Mouse (Mus musculus) lung, embryonic 15.5 days (tissue): Measurements from ENCODE around the gene Sarm1. TPM values are rescaled to one million over a fixed set of nuclear protein-coding genes. Genes with fewer than 3 reads are reported as not detected.

Source experiments
- ATAC-seq: fragments of 200-750 bp; cut with Nextera tagmentation; 2 replicates; pipeline ENCODE4 v1.8.0; 2017; ENCODE audit warnings: moderate number of reproducible peaks, borderline replicate concordance; ENCODE audit not compliant: low FRiP score, low TSS enrichment; ENCODE audit errors: extremely low read depth
- H3K27ac ChIP-seq: fragments of 300-500 bp; sonication (generic); 2 replicates; pipeline ENCODE4 v1.5.1; 2015; ENCODE audit warnings: moderate library complexity, mild to moderate bottlenecking, inconsistent platforms
- H3K27me3 ChIP-seq: fragments of 300-500 bp; sonication (generic); 2 replicates; pipeline ENCODE4 v1.6.1; 2015; ENCODE audit warnings: inconsistent platforms
- H3K36me3 ChIP-seq: fragments of 300-500 bp; sonication (generic); 2 replicates; pipeline ENCODE4 v1.6.1; 2015; ENCODE audit warnings: inconsistent platforms
- H3K4me1 ChIP-seq: fragments of 300-500 bp; sonication (generic); 2 replicates; pipeline ENCODE4 v1.6.1; 2015; ENCODE audit warnings: inconsistent platforms
- H3K4me2 ChIP-seq: fragments of 300-500 bp; sonication (generic); 2 replicates; pipeline ENCODE4 v1.6.1; 2015; ENCODE audit warnings: inconsistent platforms, mild to moderate bottlenecking, moderate library complexity
- H3K4me3 ChIP-seq: fragments of 300-500 bp; sonication (generic); 2 replicates; pipeline ENCODE4 v1.5.1; 2015; ENCODE audit warnings: mild to moderate bottlenecking, inconsistent platforms
- H3K9ac ChIP-seq: fragments of 300-500 bp; sonication (generic); 2 replicates; pipeline ENCODE4 v1.6.1; 2015; ENCODE audit warnings: inconsistent platforms
- H3K9me3 ChIP-seq: fragments of 300-500 bp; sonication (generic); 2 replicates; pipeline ENCODE4 v1.6.1; 2016; ENCODE audit warnings: inconsistent platforms
- WGBS: fragments of 180-500 bp; shearing (Covaris S2); methylation state at CpG from one replicate; pipeline ENCODE4 v1.1.7; 2015; 5-methylcytosine and 5-hydroxymethylcytosine counted together
- polyA plus RNA-seq: library from polyadenylated mRNA; unstranded; fragments of >200 nt; fragmentation: Nextera tagmentation; extraction: Ambion mirVana; gene quantifications from 2 replicates; pipeline ENCODE4 v1.2.1, GENCODE M21; 2015

The Sarm1 gene
- polyA plus RNA-seq, 1 experiment from 2014 or later: 0.91 TPM

GRCm38 (mm10) chr11:78528714-78529113 is 31.2 kb upstream of the Sarm1 start:
- ATAC-seq: no peak
- no peak overlapping the region for H3K27ac ChIP-seq
- 87% methylated on average over 9 of the region's 9 CpGs for WGBS

DNA sequence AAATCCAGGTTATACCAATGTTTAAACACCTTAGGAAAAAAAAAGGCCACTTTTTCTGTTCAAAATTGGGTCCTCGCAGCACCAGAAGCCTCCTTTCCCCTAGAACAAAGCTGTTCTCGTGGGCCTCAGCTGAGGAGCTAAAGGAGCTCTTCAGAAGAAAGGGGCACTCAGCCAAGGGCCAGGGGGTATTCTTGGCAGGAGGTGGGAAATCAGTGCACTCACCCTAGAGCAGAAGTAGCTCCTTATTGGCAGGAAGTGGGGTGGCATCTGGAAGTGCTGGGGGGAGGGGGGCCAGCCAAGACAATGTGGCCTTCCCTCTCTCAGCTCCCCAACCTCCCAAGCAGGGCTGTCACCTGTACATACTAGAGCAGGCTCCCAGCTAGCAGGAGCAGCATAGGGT is 27.3 kb upstream of the Sarm1 start:
- 0 out of 2 replicates have a peak overlapping the region, but pooled peaks have one; percentile 2 for H3K27ac ChIP-seq

More at GRCm38 (mm10) chr11:78528714-78529113, 31.2 kb upstream of the Sarm1 start:
- H3K9ac ChIP-seq: no peak overlapping the region
- no peaks in the 10 kb centered on the region for H3K9me3 ChIP-seq
- H3K36me3 ChIP-seq: peaks cover 67% of the 10 kb centered on the region
- H3K4me2 ChIP-seq: no peak overlapping the region
- H3K27me3 ChIP-seq: no peaks in the 10 kb centered on the region
- no peak overlapping the region for H3K4me3 ChIP-seq
- H3K4me1 ChIP-seq: 0 out of 2 replicates have a peak, but pooled peaks cover 3% of the 10 kb centered on the region

DNA sequence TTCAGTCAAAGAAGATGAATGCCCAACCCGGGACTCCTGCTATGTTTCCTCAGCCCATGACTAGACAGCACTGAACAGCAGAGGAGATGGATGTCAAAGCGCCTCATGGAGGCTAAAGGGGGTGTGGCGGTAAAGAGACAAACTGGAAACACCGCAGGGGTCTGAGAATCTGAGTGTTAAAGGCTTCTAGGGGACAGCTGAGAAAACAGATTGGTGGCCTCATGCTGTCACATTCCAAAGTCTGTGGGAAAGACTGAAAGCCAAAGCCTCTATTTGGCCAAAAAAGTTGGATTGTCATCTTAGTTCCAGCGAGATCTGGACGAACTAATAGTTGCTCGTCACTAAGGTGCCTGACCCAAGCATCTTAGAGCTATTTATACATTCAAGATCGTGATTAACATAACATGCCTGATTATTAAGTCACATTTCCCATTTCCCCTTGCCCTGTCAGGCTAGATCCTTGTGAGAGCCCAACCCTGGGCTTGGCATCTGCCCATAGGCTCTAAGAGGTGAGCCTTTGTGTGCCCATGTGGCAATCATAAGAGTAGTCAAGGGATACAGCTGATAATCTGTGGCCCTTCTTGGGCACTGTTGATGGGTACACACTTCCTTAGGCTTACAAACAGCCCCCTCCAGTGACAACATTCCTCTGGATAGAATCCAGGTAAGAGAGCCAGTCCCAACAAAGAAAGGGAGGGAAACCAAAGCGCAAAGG is 25.8 kb upstream of the Sarm1 start:
- H3K36me3 ChIP-seq: peaks cover 98% of the 10 kb centered on the region
- no peak overlapping the region for H3K9ac ChIP-seq
- no peak overlapping the region for H3K4me3 ChIP-seq
- no peak overlapping the region for H3K4me2 ChIP-seq
- no peak overlapping the region for H3K27ac ChIP-seq
- WGBS: 69% methylated on average over 9 of the region's 9 CpGs
- H3K27me3 ChIP-seq: no peaks in the 10 kb centered on the region
- no peak for ATAC-seq
- no peaks in the 10 kb centered on the region for H3K4me1 ChIP-seq
- H3K9me3 ChIP-seq: no peaks in the 10 kb centered on the region

More for the DNA sequence above, 27.3 kb upstream of the Sarm1 start:
- H3K9ac ChIP-seq: no peak overlapping the region
- no peaks in the 10 kb centered on the region for H3K27me3 ChIP-seq
- ATAC-seq: no peak
- 63% methylated on average over 2 of the region's 2 CpGs for WGBS
- no peak overlapping the region for H3K4me2 ChIP-seq
- no peak overlapping the region for H3K4me3 ChIP-seq
- no peaks in the 10 kb centered on the region for H3K9me3 ChIP-seq
- H3K4me1 ChIP-seq: no peaks in the 10 kb centered on the region
- peaks cover 96% of the 10 kb centered on the region for H3K36me3 ChIP-seq

DNA sequence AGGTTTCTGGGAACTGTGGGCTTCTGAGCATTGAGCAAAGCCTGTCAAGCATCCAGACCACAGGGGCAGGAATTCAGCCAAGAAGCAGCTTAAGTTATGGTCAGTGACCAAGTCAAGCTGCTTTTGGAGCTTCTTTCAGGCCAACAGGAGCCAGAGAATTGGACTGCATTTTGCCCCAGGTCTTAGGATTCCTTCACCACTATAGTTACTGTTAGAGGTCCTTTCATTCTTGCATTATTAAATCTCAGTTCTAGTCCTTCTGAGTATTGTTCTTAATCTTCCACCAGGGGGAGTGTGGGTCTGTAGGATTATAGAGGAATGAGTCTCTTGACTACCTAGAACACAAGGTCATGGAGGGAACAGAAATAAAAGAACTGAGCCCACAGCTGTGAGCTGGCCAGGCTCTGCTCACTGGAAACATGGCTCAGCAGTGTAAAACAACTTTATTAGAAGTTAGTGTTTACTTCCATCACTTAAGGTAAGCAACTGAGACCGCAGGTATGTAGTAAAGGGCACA is 25.0 kb upstream of the Sarm1 start:
- no peak for ATAC-seq
- WGBS: 100% methylated on average over 1 of the region's 1 CpGs
- H3K4me3 ChIP-seq: no peak overlapping the region
- no peak overlapping the region for H3K27ac ChIP-seq
- no peak overlapping the region for H3K9ac ChIP-seq
- H3K4me1 ChIP-seq: no peaks in the 10 kb centered on the region
- H3K9me3 ChIP-seq: no peaks in the 10 kb centered on the region
- no peaks in the 10 kb centered on the region for H3K27me3 ChIP-seq
- no peak overlapping the region for H3K4me2 ChIP-seq
- H3K36me3 ChIP-seq: peaks cover 98% of the 10 kb centered on the region

- ATAC-seq: no peak
- H3K9ac ChIP-seq: no peak overlapping the region
- H3K27ac ChIP-seq: no peak overlapping the region
- no peaks in the 10 kb centered on the region for H3K9me3 ChIP-seq
- WGBS: 74% methylated on average over 3 of the region's 3 CpGs
- no peak overlapping the region for H3K4me3 ChIP-seq
- H3K36me3 ChIP-seq: peaks cover 94% of the 10 kb centered on the region
- H3K27me3 ChIP-seq: no peaks in the 10 kb centered on the region
- no peak overlapping the region for H3K4me2 ChIP-seq
- no peaks in the 10 kb centered on the region for H3K4me1 ChIP-seq
Observed at GRCm38 (mm10) chr11:78521880-78522279, 24.3 kb upstream of the Sarm1 start.

GRCm38 (mm10) chr11:78518931-78519330 is 21.4 kb upstream of the Sarm1 start:
- H3K4me2 ChIP-seq: no peak overlapping the region
- H3K9me3 ChIP-seq: no peaks in the 10 kb centered on the region
- ATAC-seq: no peak
- H3K4me3 ChIP-seq: no peak overlapping the region
- peaks cover 93% of the 10 kb centered on the region for H3K36me3 ChIP-seq
- no peaks in the 10 kb centered on the region for H3K27me3 ChIP-seq
- no peak overlapping the region for H3K27ac ChIP-seq
- H3K4me1 ChIP-seq: peaks cover under 1% of the 10 kb centered on the region; the same call in 1 of the 2 replicates
- no peak overlapping the region for H3K9ac ChIP-seq
- WGBS: 85% methylated on average over 10 of the region's 10 CpGs

- Histone ChIP-seq H3K4me1 (peaks cover 17% of the 10 kb centered on the region), H3K36me3 (peaks cover 61% of the 10 kb centered on the region), H3K9me3 (no peaks in the 10 kb centered on the region), H3K9ac (no peak overlapping the region), H3K27me3 (no peaks in the 10 kb centered on the region), H3K4me2 (no peak overlapping the region), H3K27ac (no peak overlapping the region), H3K4me3 (no peak overlapping the region)
- ATAC-seq: no peak
- WGBS: 67% methylated on average over 2 of the region's 2 CpGs
Observed at GRCm38 (mm10) chr11:78515549-78516325, 18.2 kb upstream of the Sarm1 start.

- peak overlapping the region; percentile 61 for H3K4me3 ChIP-seq
- H3K4me2 ChIP-seq: peak overlapping the region; percentile 83
- no peak overlapping the region for H3K27ac ChIP-seq
- H3K9ac ChIP-seq: peak overlapping the region; percentile 85; the same call in 1 of the 2 replicates
- H3K4me1 ChIP-seq: peaks cover 17% of the 10 kb centered on the region
- no peak for ATAC-seq
- no peaks in the 10 kb centered on the region for H3K9me3 ChIP-seq
- H3K36me3 ChIP-seq: peaks cover 56% of the 10 kb centered on the region
- no peaks in the 10 kb centered on the region for H3K27me3 ChIP-seq
- WGBS: 62% methylated on average over 3 of the region's 3 CpGs
Observed at GRCm38 (mm10) chr11:78513106-78513790, 15.7 kb upstream of the Sarm1 start.

DNA sequence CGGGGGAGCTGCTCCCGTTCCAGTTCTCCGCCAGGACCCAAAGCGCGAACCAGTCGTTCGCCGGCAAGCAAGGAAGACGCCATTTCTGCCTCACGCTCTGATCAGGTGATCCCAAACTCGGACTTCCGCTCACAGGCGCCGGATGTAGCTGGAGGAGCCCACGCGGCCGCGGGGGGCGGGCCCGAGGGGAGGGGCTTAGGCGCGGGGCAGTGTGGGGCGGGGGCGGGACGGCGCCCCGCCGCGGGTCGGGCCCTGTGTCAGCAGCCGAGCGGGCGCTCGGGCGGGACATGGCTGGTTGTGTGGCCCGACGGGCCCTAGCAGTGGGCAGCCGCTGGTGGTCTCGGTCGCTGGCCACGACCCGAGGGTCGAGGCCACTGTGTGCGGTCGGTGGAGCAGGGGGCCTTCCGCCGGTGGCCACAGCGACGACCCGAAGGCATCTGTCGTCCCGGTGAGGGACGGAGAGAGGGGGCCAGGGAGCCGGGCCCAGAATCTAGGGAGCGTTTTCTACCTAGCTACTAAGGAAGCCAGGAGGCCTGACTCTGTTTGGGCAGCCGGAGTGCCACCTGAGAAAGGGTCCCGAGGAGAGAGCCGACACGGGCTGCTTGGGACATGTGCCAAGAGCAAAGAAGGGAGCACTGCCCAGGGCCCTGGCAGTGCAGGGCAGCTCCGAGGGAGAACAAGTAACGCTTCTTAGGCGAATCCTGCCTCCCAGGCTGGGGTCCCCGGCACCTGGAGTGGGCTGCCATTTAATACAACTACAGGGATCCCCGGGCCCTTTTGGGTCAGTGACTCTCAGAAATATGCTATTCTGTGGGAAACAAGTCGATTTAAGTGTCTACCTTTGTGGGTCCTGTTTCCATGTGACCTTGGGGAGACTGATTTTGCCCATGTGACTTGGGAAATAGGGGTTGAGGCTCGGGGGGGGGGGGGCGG is 14.7 kb upstream of the Sarm1 start, which contains the start of the genes Tmem199 and Poldip2:
Gene Tmem199, minus strand, starts transcription at position 148 of the 933 bp plus-strand sequence.
Gene Poldip2, plus strand, starts transcription at position 169 of the 933 bp plus-strand sequence.
- peak within 1 kb of the TSS; percentile 74 for H3K27ac ChIP-seq
- peaks cover 56% of the 10 kb centered on the region for H3K36me3 ChIP-seq
- H3K4me1 ChIP-seq: peaks cover 17% of the 10 kb centered on the region
- peak within 1 kb of the TSS; percentile 85 for H3K9ac ChIP-seq
- peak within 1 kb of the TSS; percentile 61 for H3K4me3 ChIP-seq
- peak; percentile 96 for ATAC-seq
- no peaks in the 10 kb centered on the region for H3K27me3 ChIP-seq
- H3K4me2 ChIP-seq: peak within 1 kb of the TSS; percentile 83
- no peaks in the 10 kb centered on the region for H3K9me3 ChIP-seq
- WGBS: 0% methylated on average over 66 of the region's 67 CpGs

- no peak overlapping the region for H3K4me2 ChIP-seq
Observed at GRCm38 (mm10) chr11:78509148-78509547, 11.6 kb upstream of the Sarm1 start.

More at GRCm38 (mm10) chr11:78509148-78509547, 11.6 kb upstream of the Sarm1 start:
- Histone ChIP-seq H3K27me3 (no peaks in the 10 kb centered on the region), H3K4me3 (no peak overlapping the region), H3K9me3 (no peaks in the 10 kb centered on the region), H3K27ac (no peak overlapping the region), H3K9ac (no peak overlapping the region), H3K4me1 (peaks cover 17% of the 10 kb centered on the region), H3K36me3 (peaks cover 39% of the 10 kb centered on the region)
- 81% methylated on average over 5 of the region's 5 CpGs for WGBS
- no peak for ATAC-seq
